Mouse (Mus musculus) left cerebral cortex, postnatal 10 days (tissue): ENCODE measurements at regions not wholly inside any gene's neighbourhood (a gene's known extent, or its start where the extent isn't known, plus 50 kb on each side); places are given as distances from the start of the nearest gene placed in this dataset.

Source experiments
- DNase-seq, 2 experiments: peaks; one replicate each; pipeline ENCODE4 v3.0.0; 2021 to 2022; ENCODE audit warnings: low spot score in 2 of 2, mixed read lengths in 1 of 2; ENCODE audit errors: extremely low spot score in 1 of 2
- intact Hi-C: fragments of 180-260 bp; cut with DNase I; formaldehyde crosslinking; loops from one replicate; pipeline ENCODE4 v1.15.1; 2025

GRCm38 (mm10) chr6:26033392-26033791 is 224.3 kb upstream of the Pot1a start:
- intact Hi-C loops = no loop called here
- DNase-seq = no peak

GRCm38 (mm10) chr6:26015388-26015787 is 206.3 kb upstream of the Pot1a start:
- intact Hi-C loops = no loop called here
- DNase-seq = no peak

- intact Hi-C loops = no loop called here
- DNase-seq = no peak
These were observed 185.0 kb upstream of the Pot1a start for GRCm38 (mm10) chr6:25994044-25994443.

DNA sequence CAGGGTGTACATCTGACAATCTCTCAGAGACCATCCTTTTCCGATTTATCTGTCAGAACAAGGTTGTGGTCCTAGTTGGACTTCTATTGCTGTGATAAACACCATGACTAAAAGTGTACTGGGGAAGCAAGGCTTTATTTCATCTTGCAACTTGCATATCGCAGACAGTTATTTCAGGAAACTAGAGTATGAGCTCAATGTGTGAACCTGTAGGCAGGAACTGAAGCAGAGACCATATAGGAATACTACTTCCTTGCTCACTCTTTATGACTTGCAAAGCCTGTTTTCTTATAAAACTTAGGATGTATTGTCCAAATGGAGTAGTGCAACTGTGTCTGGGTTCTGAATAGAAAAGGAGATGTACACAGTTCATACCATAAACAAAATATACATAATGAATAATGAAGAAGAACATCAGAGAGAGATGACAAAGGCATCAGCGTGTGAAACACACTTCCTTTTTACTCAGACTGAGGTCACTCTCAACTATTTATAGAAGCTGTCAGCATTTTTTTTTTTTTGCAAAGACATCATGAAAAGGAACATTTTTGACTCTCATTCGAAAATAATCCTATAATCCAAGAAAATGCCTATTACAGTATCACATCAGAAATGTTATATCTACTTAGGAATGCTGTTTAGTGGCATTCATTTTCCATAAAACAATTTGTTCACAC is 169.3 kb upstream of the Pot1a start:
- no peak for DNase-seq
- intact Hi-C loops = no loop called here

DNA sequence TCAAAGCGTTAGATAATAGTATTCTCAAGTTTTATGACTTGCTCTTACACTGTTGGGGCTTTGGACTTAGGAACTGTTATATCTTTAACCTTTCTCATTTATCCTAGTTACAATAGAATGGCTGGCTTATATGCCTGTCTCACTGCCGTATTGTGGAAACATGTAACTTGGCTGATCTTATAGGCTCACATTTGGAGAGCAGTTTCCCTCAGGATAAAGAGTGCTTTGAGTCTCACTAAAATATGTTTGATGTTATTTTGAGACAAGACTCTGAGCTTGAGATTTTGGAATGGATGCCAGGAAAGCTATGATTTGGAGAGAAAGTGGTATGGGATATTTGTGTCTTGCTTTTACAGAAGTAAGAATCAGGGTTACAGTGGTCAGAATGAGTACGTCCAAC is 156.4 kb upstream of the Pot1a start:
- intact Hi-C loops = no loop called here
- peak in 1 of 2 experiments; percentile 4 for DNase-seq

DNA sequence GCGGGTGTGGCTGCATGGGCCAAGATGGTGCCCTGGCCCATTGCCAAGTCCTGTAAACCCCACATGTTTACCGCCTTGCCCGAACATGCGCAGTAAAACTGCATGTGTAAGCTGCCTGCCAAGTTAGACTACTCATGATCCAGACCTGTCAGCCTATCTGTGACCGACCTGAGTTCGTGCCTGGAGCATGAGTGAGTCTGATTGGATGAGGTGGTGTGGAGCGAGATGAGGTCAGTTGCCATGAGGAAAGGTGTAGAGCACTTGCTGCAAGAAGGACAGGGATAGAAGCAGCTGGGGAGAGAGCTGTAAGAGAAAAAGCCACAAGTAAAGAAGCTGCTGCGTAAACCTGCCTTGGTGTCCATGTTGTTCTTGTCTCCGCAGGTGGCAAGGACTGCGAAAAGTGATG is 122.1 kb upstream of the Pot1a start:
- intact Hi-C loops = no loop called here
- no peak for DNase-seq

- intact Hi-C loops = no loop called here
These were observed 108.9 kb upstream of the Pot1a start for GRCm38 (mm10) chr6:25917852-25918465.

GRCm38 (mm10) chr6:25914122-25914521 is 105.1 kb upstream of the Pot1a start:
- DNase-seq = no peak
- intact Hi-C loops = no loop called here

More at GRCm38 (mm10) chr6:25917852-25918465, 108.9 kb upstream of the Pot1a start:
- no peak for DNase-seq

DNA sequence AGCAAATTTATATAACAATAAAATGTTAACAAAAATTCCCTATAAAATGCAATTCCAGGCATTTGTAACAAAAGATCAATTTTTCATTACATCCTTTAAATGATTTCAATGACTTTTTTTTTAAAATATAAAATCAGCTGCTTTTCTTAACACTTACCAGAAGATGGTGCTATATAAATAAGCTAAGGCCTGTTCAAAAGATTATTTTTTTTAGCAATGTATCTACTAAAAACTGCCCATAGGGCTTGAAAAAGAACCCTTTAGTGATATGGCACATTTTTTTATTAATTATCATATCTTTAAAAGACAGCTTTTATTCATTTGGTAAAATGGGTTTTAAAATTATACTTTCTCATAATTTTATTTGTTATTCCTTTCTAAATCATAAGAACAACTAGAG is 90.9 kb upstream of the Pot1a start:
- no peak for DNase-seq
- intact Hi-C loops = no loop called here

GRCm38 (mm10) chr6:25894454-25895250 is 85.6 kb upstream of the Pot1a start:
- intact Hi-C loops = no loop called here

GRCm38 (mm10) chr6:25867922-25868321 is 58.9 kb upstream of the Pot1a start:
- intact Hi-C loops = no loop called here
- no peak for DNase-seq

More at GRCm38 (mm10) chr6:25894454-25895250, 85.6 kb upstream of the Pot1a start:
- DNase-seq = no peak
